Mouse (Mus musculus): ENCODE measurements at regions not wholly inside any gene's neighbourhood (a gene's known extent, or its start where the extent isn't known, plus 50 kb on each side); places are given as distances from the start of the nearest gene placed in this dataset.

GRCm38 (mm10) chr13:84356455-84356854, 134.4 kb downstream of the Tmem161b start:
- H3K27ac ChIP-seq (ENCODE audit: low read depth, low read length): no peak overlapping the region
- no peak overlapping the region for H3K9ac ChIP-seq (ENCODE audit: low read length)
- no peaks in the 10 kb centered on the region for H3K27me3 ChIP-seq (replicated peaks; ENCODE audit: control insufficient read depth, insufficient read depth, low read length)
- DNase-seq (ENCODE audit: low spot score) (no peak), ATAC-seq (no peak)
- 31% methylated on average over 2 of the region's 2 CpGs for WGBS
- no peak overlapping the region for H3K4me2 ChIP-seq (ENCODE audit: low read length)
- H3K4me3 ChIP-seq (ENCODE audit: low read depth, low read length): no peak overlapping the region
- no peaks in the 10 kb centered on the region for H3K9me3 ChIP-seq (replicated peaks; ENCODE audit: control insufficient read depth, low read length)
- H3K4me1 ChIP-seq (ENCODE audit: control insufficient read depth, insufficient read depth, low read length): no peaks in the 10 kb centered on the region
- H3K36me3 ChIP-seq (ENCODE audit: control insufficient read depth, insufficient read depth, low read length): no peaks in the 10 kb centered on the region

- Histone ChIP-seq H3K36me3 (ENCODE audit: control insufficient read depth, insufficient read depth, low read length) (no peaks in the 10 kb centered on the region), H3K4me3 (ENCODE audit: low read depth, low read length) (no peak overlapping the region), H3K4me2 (ENCODE audit: low read length) (no peak overlapping the region), H3K9ac (ENCODE audit: low read length) (no peak overlapping the region), H3K4me1 (ENCODE audit: control insufficient read depth, insufficient read depth, low read length) (no peaks in the 10 kb centered on the region), H3K27me3 (replicated peaks; ENCODE audit: control insufficient read depth, insufficient read depth, low read length) (no peaks in the 10 kb centered on the region), H3K9me3 (replicated peaks; ENCODE audit: control insufficient read depth, low read length) (no peaks in the 10 kb centered on the region), H3K27ac (ENCODE audit: low read depth, low read length) (no peak overlapping the region)
- no peak for ATAC-seq
- DNase-seq (ENCODE audit: low spot score): no peak
- 95% methylated on average over 2 of the region's 2 CpGs for WGBS
Observed at GRCm38 (mm10) chr13:84360536-84360935, 138.4 kb downstream of the Tmem161b start.

GRCm38 (mm10) chr13:84364069-84364468, 142.0 kb downstream of the Tmem161b start:
- Histone ChIP-seq H3K9me3 (replicated peaks; ENCODE audit: control insufficient read depth, low read length) (no peaks in the 10 kb centered on the region), H3K4me2 (ENCODE audit: low read length) (no peak overlapping the region), H3K4me3 (ENCODE audit: low read depth, low read length) (no peak overlapping the region), H3K36me3 (ENCODE audit: control insufficient read depth, insufficient read depth, low read length) (no peaks in the 10 kb centered on the region), H3K9ac (ENCODE audit: low read length) (no peak overlapping the region), H3K4me1 (ENCODE audit: control insufficient read depth, insufficient read depth, low read length) (no peaks in the 10 kb centered on the region), H3K27ac (ENCODE audit: low read depth, low read length) (no peak overlapping the region), H3K27me3 (replicated peaks; ENCODE audit: control insufficient read depth, insufficient read depth, low read length) (no peaks in the 10 kb centered on the region)
- DNase-seq (ENCODE audit: low spot score): no peak
- ATAC-seq: no peak
- WGBS: 92% methylated on average over 4 of the region's 4 CpGs

- no peak overlapping the region for H3K4me3 ChIP-seq (ENCODE audit: low read depth, low read length)
- ATAC-seq: no peak
- no peak overlapping the region for H3K4me2 ChIP-seq (ENCODE audit: low read length)
- no peaks in the 10 kb centered on the region for H3K27me3 ChIP-seq (replicated peaks; ENCODE audit: control insufficient read depth, insufficient read depth, low read length)
- H3K36me3 ChIP-seq (ENCODE audit: control insufficient read depth, insufficient read depth, low read length): no peaks in the 10 kb centered on the region
- no peaks in the 10 kb centered on the region for H3K9me3 ChIP-seq (replicated peaks; ENCODE audit: control insufficient read depth, low read length)
- H3K4me1 ChIP-seq (ENCODE audit: control insufficient read depth, insufficient read depth, low read length): no peaks in the 10 kb centered on the region
- no peak overlapping the region for H3K9ac ChIP-seq (ENCODE audit: low read length)
- DNase-seq (ENCODE audit: low spot score): no peak
- no peak overlapping the region for H3K27ac ChIP-seq (ENCODE audit: low read depth, low read length)
Observed at GRCm38 (mm10) chr13:84365503-84365902, 143.4 kb downstream of the Tmem161b start.

- Histone ChIP-seq H3K27ac (ENCODE audit: low read depth, low read length) (no peak overlapping the region), H3K4me3 (ENCODE audit: low read depth, low read length) (no peak overlapping the region), H3K27me3 (replicated peaks; ENCODE audit: control insufficient read depth, insufficient read depth, low read length) (no peaks in the 10 kb centered on the region), H3K9ac (ENCODE audit: low read length) (no peak overlapping the region), H3K4me2 (ENCODE audit: low read length) (no peak overlapping the region), H3K9me3 (replicated peaks; ENCODE audit: control insufficient read depth, low read length) (no peaks in the 10 kb centered on the region), H3K4me1 (ENCODE audit: control insufficient read depth, insufficient read depth, low read length) (no peaks in the 10 kb centered on the region), H3K36me3 (ENCODE audit: control insufficient read depth, insufficient read depth, low read length) (no peaks in the 10 kb centered on the region)
- no peak for ATAC-seq
- no peak for DNase-seq (ENCODE audit: low spot score)
Observed at GRCm38 (mm10) chr13:84366017-84366416, 143.9 kb downstream of the Tmem161b start.

- H3K27ac ChIP-seq (ENCODE audit: low read depth, low read length): no peak overlapping the region
- whole genome bisulfite sequencing: 85% methylated on average over 1 of the region's 1 CpGs
- H3K9me3 ChIP-seq (replicated peaks; ENCODE audit: control insufficient read depth, low read length): no peaks in the 10 kb centered on the region
- no peak overlapping the region for H3K4me3 ChIP-seq (ENCODE audit: low read depth, low read length)
- ATAC-seq (no peak), DNase-seq (ENCODE audit: low spot score) (no peak)
- H3K4me1 ChIP-seq (ENCODE audit: control insufficient read depth, insufficient read depth, low read length): no peaks in the 10 kb centered on the region
- no peak overlapping the region for H3K4me2 ChIP-seq (ENCODE audit: low read length)
- H3K9ac ChIP-seq (ENCODE audit: low read length): no peak overlapping the region
- H3K36me3 ChIP-seq (ENCODE audit: control insufficient read depth, insufficient read depth, low read length): no peaks in the 10 kb centered on the region
- H3K27me3 ChIP-seq (replicated peaks; ENCODE audit: control insufficient read depth, insufficient read depth, low read length): no peaks in the 10 kb centered on the region
Observed at GRCm38 (mm10) chr13:84366839-84367238, 144.7 kb downstream of the Tmem161b start.

- no peaks in the 10 kb centered on the region for H3K9me3 ChIP-seq (replicated peaks; ENCODE audit: control insufficient read depth, low read length)
- no peak overlapping the region for H3K27ac ChIP-seq (ENCODE audit: low read depth, low read length)
- no peak overlapping the region for H3K9ac ChIP-seq (ENCODE audit: low read length)
- no peak overlapping the region for H3K4me3 ChIP-seq (ENCODE audit: low read depth, low read length)
- WGBS: 90% methylated on average over 2 of the region's 2 CpGs
- no peak overlapping the region for H3K4me2 ChIP-seq (ENCODE audit: low read length)
- DNase-seq (ENCODE audit: low spot score): no peak
- no peaks in the 10 kb centered on the region for H3K36me3 ChIP-seq (ENCODE audit: control insufficient read depth, insufficient read depth, low read length)
- H3K27me3 ChIP-seq (replicated peaks; ENCODE audit: control insufficient read depth, insufficient read depth, low read length): no peaks in the 10 kb centered on the region
- no peak for ATAC-seq
- H3K4me1 ChIP-seq (ENCODE audit: control insufficient read depth, insufficient read depth, low read length): no peaks in the 10 kb centered on the region
Observed at GRCm38 (mm10) chr13:84368225-84368624, 146.1 kb downstream of the Tmem161b start.

GRCm38 (mm10) chr13:84374711-84375257, 152.7 kb downstream of the Tmem161b start:
- no peak overlapping the region for H3K27ac ChIP-seq (ENCODE audit: low read depth, low read length)
- DNase-seq (ENCODE audit: low spot score) (no peak), ATAC-seq (no peak)
- no peak overlapping the region for H3K4me2 ChIP-seq (ENCODE audit: low read length)
- H3K4me1 ChIP-seq (ENCODE audit: control insufficient read depth, insufficient read depth, low read length): no peaks in the 10 kb centered on the region
- 87% methylated on average over 4 of the region's 4 CpGs for WGBS
- H3K27me3 ChIP-seq (replicated peaks; ENCODE audit: control insufficient read depth, insufficient read depth, low read length): no peaks in the 10 kb centered on the region
- no peaks in the 10 kb centered on the region for H3K36me3 ChIP-seq (ENCODE audit: control insufficient read depth, insufficient read depth, low read length)
- no peaks in the 10 kb centered on the region for H3K9me3 ChIP-seq (replicated peaks; ENCODE audit: control insufficient read depth, low read length)
- no peak overlapping the region for H3K4me3 ChIP-seq (ENCODE audit: low read depth, low read length)
- H3K9ac ChIP-seq (ENCODE audit: low read length): no peak overlapping the region

- Histone ChIP-seq H3K27ac (ENCODE audit: low read depth, low read length) (no peak overlapping the region), H3K9ac (ENCODE audit: low read length) (no peak overlapping the region), H3K4me2 (ENCODE audit: low read length) (no peak overlapping the region), H3K4me3 (ENCODE audit: low read depth, low read length) (no peak overlapping the region), H3K4me1 (ENCODE audit: control insufficient read depth, insufficient read depth, low read length) (no peaks in the 10 kb centered on the region), H3K36me3 (ENCODE audit: control insufficient read depth, insufficient read depth, low read length) (no peaks in the 10 kb centered on the region), H3K9me3 (replicated peaks; ENCODE audit: control insufficient read depth, low read length) (no peaks in the 10 kb centered on the region), H3K27me3 (replicated peaks; ENCODE audit: control insufficient read depth, insufficient read depth, low read length) (no peaks in the 10 kb centered on the region)
- DNase-seq (ENCODE audit: low spot score): no peak
- ATAC-seq: no peak
- WGBS: 96% methylated on average over 4 of the region's 4 CpGs
Observed at GRCm38 (mm10) chr13:84375941-84376340, 153.8 kb downstream of the Tmem161b start.

All from forebrain, embryonic 14.5 days (tissue).